Mouse (Mus musculus) cerebellum, adult 2 months (tissue): Measurements from ENCODE around the gene Meaf6.

Experiments
- CTCF ChIP-seq: fragments of 200-500 bp; IDR thresholded peaks from 2 replicates; pipeline ENCODE4 v1.5.1; 2011; ENCODE audit warnings: low read depth, mild to moderate bottlenecking, control low read depth, low read length, moderate library complexity, borderline replicate concordance; ENCODE audit not compliant: insufficient read depth
- POLR2A ChIP-seq: fragments of 200-500 bp; IDR thresholded peaks from 2 replicates; pipeline ENCODE4 v1.6.1; 2011; ENCODE audit warnings: low read length, control low read depth, borderline replicate concordance; ENCODE audit not compliant: insufficient read depth

GRCm38 (mm10) chr4:125131493-125131892, 46.6 kb downstream of the Meaf6 start:
- TF ChIP-seq POLR2A: no peak
- no peak for TF ChIP-seq CTCF
